Mouse (Mus musculus): ENCODE data around the gene Atg7. TPM values are rescaled to one million over a fixed set of nuclear protein-coding genes. Genes with fewer than 3 reads are reported as not detected.

The Atg7 gene
- total RNA-seq, 1 experiment = 14.6 TPM

DNA sequence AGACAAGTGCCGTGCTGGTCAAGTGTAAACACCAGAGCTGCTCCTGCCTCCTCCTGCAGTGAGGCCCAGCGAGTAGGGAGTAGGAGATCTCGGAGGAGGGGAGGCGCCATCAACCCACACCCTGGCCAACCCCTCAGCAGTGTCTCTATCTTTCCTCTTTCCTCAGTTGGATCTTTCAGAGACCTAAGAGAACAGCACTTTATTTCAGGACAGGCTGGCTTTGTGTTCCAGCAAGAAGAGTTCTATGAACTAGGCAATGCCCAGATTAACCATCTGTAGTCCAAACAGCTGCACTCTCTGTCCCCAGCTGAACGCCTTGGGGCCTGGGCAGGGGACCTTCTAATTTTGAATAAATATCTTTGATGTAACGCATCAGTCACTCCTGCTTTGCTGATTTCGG is 239.8 kb downstream of the Atg7 start:
- no peak overlapping the region for H3K9ac ChIP-seq (ENCODE audit: insufficient read depth, low read depth, low read length, poor library complexity, severe bottlenecking)
- in situ Hi-C loops (cut with MboI; ENCODE audit: low sequenced_read_pairs in 2 of 2, unreplicated experiment in 2 of 2) = no loop called here
- no peak overlapping the region for H3K27ac ChIP-seq (ENCODE audit: insufficient read depth, low read depth, low read length, poor library complexity, severe bottlenecking)
- H3K4me3 ChIP-seq (ENCODE audit: insufficient read depth in 1 of 2, low read depth in 1 of 2, low read length in 2 of 2, poor library complexity in 1 of 2, severe bottlenecking in 1 of 2) = no peak overlapping the region
- no peaks in the 10 kb centered on the region for H3K9me3 ChIP-seq (ENCODE audit: control insufficient read depth, insufficient read depth, low read depth, low read length)
- peaks cover 0 to 11% of the 10 kb centered on the region in 2 experiments; a peak in 3 of 4 replicates for H3K4me1 ChIP-seq (ENCODE audit: control insufficient read depth in 2 of 2, insufficient read depth in 2 of 2, low read length in 2 of 2, poor library complexity in 1 of 2)
- DNase-seq (ENCODE audit: low read depth, low spot score) = no peak
- no peaks in the 10 kb centered on the region for H3K36me3 ChIP-seq (ENCODE audit: control insufficient read depth, insufficient read depth, low read length, poor library complexity, severe bottlenecking)
- TF ChIP-seq HCFC1 (IDR thresholded peaks at IDR 0.05; ENCODE audit: borderline replicate concordance, insufficient read depth, low read length) = no peak
- no peak for TF ChIP-seq CHD2 (IDR thresholded peaks at IDR 0.05; ENCODE audit: low read depth, low read length)
- TF ChIP-seq ZC3H11A (IDR thresholded peaks at IDR 0.05; ENCODE audit: borderline replicate concordance, low read depth, low read length) = no peak
- TF ChIP-seq MAFK (IDR thresholded peaks at IDR 0.05; ENCODE audit: insufficient read depth, low read depth, low read length) = no peak
- TF ChIP-seq ZNF384 (IDR thresholded peaks at IDR 0.05; ENCODE audit: low read depth, low read length) = no peak

- peak; percentile 87 for TF ChIP-seq MAFK (IDR thresholded peaks at IDR 0.05; ENCODE audit: insufficient read depth, low read depth, low read length)
- no peak for TF ChIP-seq CHD2 (IDR thresholded peaks at IDR 0.05; ENCODE audit: low read depth, low read length)
- TF ChIP-seq ZC3H11A (IDR thresholded peaks at IDR 0.05; ENCODE audit: borderline replicate concordance, low read depth, low read length) = no peak
- no peak for TF ChIP-seq HCFC1 (IDR thresholded peaks at IDR 0.05; ENCODE audit: borderline replicate concordance, insufficient read depth, low read length)
- TF ChIP-seq ZNF384 (IDR thresholded peaks at IDR 0.05; ENCODE audit: low read depth, low read length) = no peak
- Histone ChIP-seq H3K9ac (ENCODE audit: insufficient read depth, low read depth, low read length, poor library complexity, severe bottlenecking) (no peak overlapping the region), H3K4me1 (ENCODE audit: control insufficient read depth in 2 of 2, insufficient read depth in 2 of 2, low read length in 2 of 2, poor library complexity in 1 of 2) (peaks cover 0 to 12% of the 10 kb centered on the region in 2 experiments; a peak in 3 of 4 replicates), H3K9me3 (ENCODE audit: control insufficient read depth, insufficient read depth, low read depth, low read length) (no peaks in the 10 kb centered on the region), H3K4me3 (ENCODE audit: insufficient read depth in 1 of 2, low read depth in 1 of 2, low read length in 2 of 2, poor library complexity in 1 of 2, severe bottlenecking in 1 of 2) (no peak overlapping the region), H3K27ac (ENCODE audit: insufficient read depth, low read depth, low read length, poor library complexity, severe bottlenecking) (no peak overlapping the region), H3K36me3 (ENCODE audit: control insufficient read depth, insufficient read depth, low read length, poor library complexity, severe bottlenecking) (no peaks in the 10 kb centered on the region)
- DNase-seq (ENCODE audit: low read depth, low spot score) = no peak
- in situ Hi-C loops (cut with MboI; ENCODE audit: low sequenced_read_pairs in 2 of 2, unreplicated experiment in 2 of 2) = no loop called here
Measured at GRCm38 (mm10) chr6:114883261-114883740, 240.4 kb downstream of the Atg7 start.

GRCm38 (mm10) chr6:114885129-114885528 is 242.2 kb downstream of the Atg7 start:
- H3K27ac ChIP-seq (ENCODE audit: insufficient read depth, low read depth, low read length, poor library complexity, severe bottlenecking) = no peak overlapping the region
- peaks cover under 1 to 18% of the 10 kb centered on the region in 2 experiments for H3K4me1 ChIP-seq (ENCODE audit: control insufficient read depth in 2 of 2, insufficient read depth in 2 of 2, low read length in 2 of 2, poor library complexity in 1 of 2)
- DNase-seq (ENCODE audit: low read depth, low spot score) = no peak
- H3K4me3 ChIP-seq (ENCODE audit: insufficient read depth in 1 of 2, low read depth in 1 of 2, low read length in 2 of 2, poor library complexity in 1 of 2, severe bottlenecking in 1 of 2) = no peak overlapping the region
- no peak overlapping the region for H3K9ac ChIP-seq (ENCODE audit: insufficient read depth, low read depth, low read length, poor library complexity, severe bottlenecking)
- no peaks in the 10 kb centered on the region for H3K9me3 ChIP-seq (ENCODE audit: control insufficient read depth, insufficient read depth, low read depth, low read length)
- in situ Hi-C loops (cut with MboI; ENCODE audit: low sequenced_read_pairs in 2 of 2, unreplicated experiment in 2 of 2) = no loop called here
- TF ChIP-seq CHD2 (IDR thresholded peaks at IDR 0.05; ENCODE audit: low read depth, low read length) = no peak
- TF ChIP-seq MAFK (IDR thresholded peaks at IDR 0.05; ENCODE audit: insufficient read depth, low read depth, low read length) = no peak
- no peak for TF ChIP-seq HCFC1 (IDR thresholded peaks at IDR 0.05; ENCODE audit: borderline replicate concordance, insufficient read depth, low read length)
- no peak for TF ChIP-seq ZNF384 (IDR thresholded peaks at IDR 0.05; ENCODE audit: low read depth, low read length)
- no peak for TF ChIP-seq ZC3H11A (IDR thresholded peaks at IDR 0.05; ENCODE audit: borderline replicate concordance, low read depth, low read length)
- no peaks in the 10 kb centered on the region for H3K36me3 ChIP-seq (ENCODE audit: control insufficient read depth, insufficient read depth, low read length, poor library complexity, severe bottlenecking)

DNA sequence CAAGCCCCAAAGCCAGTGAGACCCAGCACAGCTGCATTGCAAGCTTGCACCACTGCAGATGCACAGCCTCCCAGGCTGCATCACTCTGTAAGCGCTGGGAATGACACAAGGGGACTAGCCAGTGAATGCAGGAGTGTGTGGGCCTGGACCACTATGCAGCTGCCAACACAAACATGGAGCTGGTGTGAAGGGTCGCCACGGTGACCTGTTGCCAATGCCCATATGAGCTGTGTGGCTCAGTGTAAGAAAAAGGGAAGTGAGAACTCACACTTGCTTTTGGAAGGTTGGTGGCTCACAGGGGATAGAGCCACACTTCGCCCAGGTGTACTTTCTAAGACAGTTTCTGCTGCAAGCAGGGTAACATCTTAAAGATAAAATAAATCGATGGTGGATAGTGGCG is 243.1 kb downstream of the Atg7 start:
- H3K9ac ChIP-seq (ENCODE audit: insufficient read depth, low read depth, low read length, poor library complexity, severe bottlenecking) = no peak overlapping the region
- no peak overlapping the region for H3K27ac ChIP-seq (ENCODE audit: insufficient read depth, low read depth, low read length, poor library complexity, severe bottlenecking)
- in situ Hi-C loops (cut with MboI; ENCODE audit: low sequenced_read_pairs in 2 of 2, unreplicated experiment in 2 of 2) = no loop called here
- peaks cover 4 to 18% of the 10 kb centered on the region in 2 experiments for H3K4me1 ChIP-seq (ENCODE audit: control insufficient read depth in 2 of 2, insufficient read depth in 2 of 2, low read length in 2 of 2, poor library complexity in 1 of 2)
- no peak overlapping the region for H3K4me3 ChIP-seq (ENCODE audit: insufficient read depth in 1 of 2, low read depth in 1 of 2, low read length in 2 of 2, poor library complexity in 1 of 2, severe bottlenecking in 1 of 2)
- no peaks in the 10 kb centered on the region for H3K36me3 ChIP-seq (ENCODE audit: control insufficient read depth, insufficient read depth, low read length, poor library complexity, severe bottlenecking)
- no peak for DNase-seq (ENCODE audit: low read depth, low spot score)
- H3K9me3 ChIP-seq (ENCODE audit: control insufficient read depth, insufficient read depth, low read depth, low read length) = no peaks in the 10 kb centered on the region
- TF ChIP-seq ZC3H11A (IDR thresholded peaks at IDR 0.05; ENCODE audit: borderline replicate concordance, low read depth, low read length) (no peak), ZNF384 (IDR thresholded peaks at IDR 0.05; ENCODE audit: low read depth, low read length) (no peak), CHD2 (IDR thresholded peaks at IDR 0.05; ENCODE audit: low read depth, low read length) (no peak), HCFC1 (IDR thresholded peaks at IDR 0.05; ENCODE audit: borderline replicate concordance, insufficient read depth, low read length) (no peak), MAFK (IDR thresholded peaks at IDR 0.05; ENCODE audit: insufficient read depth, low read depth, low read length) (no peak)
